Mouse (Mus musculus) heart, embryonic 13.5 days (tissue): ENCODE measurements around the gene Sema6c. TPM values are rescaled to one million over a fixed set of nuclear protein-coding genes. Genes with fewer than 3 reads are reported as not detected.

Experiments used
- ATAC-seq: fragments of 200-750 bp; cut with Nextera tagmentation; 2 replicates; pipeline ENCODE4 v1.8.0; 2017; ENCODE audit warnings: moderate TSS enrichment; ENCODE audit not compliant: insufficient number of reproducible peaks, low FRiP score, low TSS enrichment; ENCODE audit errors: extremely low read depth
- H3K27ac ChIP-seq: fragments of 300-500 bp; sonication (generic); replicated peaks from 2 replicates; pipeline ENCODE4 v1.5.1; 2015; ENCODE audit warnings: moderate library complexity, mild to moderate bottlenecking, inconsistent platforms
- H3K27me3 ChIP-seq: fragments of 300-500 bp; sonication (generic); replicated peaks from 2 replicates; pipeline ENCODE4 v1.6.1; 2015; ENCODE audit warnings: mild to moderate bottlenecking, inconsistent platforms
- H3K36me3 ChIP-seq: fragments of 300-500 bp; sonication (generic); 2 replicates; pipeline ENCODE4 v1.6.1; 2015; ENCODE audit warnings: mild to moderate bottlenecking, inconsistent platforms
- H3K4me1 ChIP-seq: fragments of 300-500 bp; sonication (generic); 2 replicates; pipeline ENCODE4 v1.6.1; 2015; ENCODE audit warnings: inconsistent platforms
- H3K4me2 ChIP-seq: fragments of 300-500 bp; sonication (generic); 2 replicates; pipeline ENCODE4 v1.6.1; 2015; ENCODE audit warnings: inconsistent platforms, mild to moderate bottlenecking, moderate library complexity
- H3K4me3 ChIP-seq: fragments of 300-500 bp; sonication (generic); 2 replicates; pipeline ENCODE4 v1.5.1; 2015; ENCODE audit warnings: moderate library complexity, mild to moderate bottlenecking, inconsistent platforms
- H3K9ac ChIP-seq: fragments of 300-500 bp; sonication (generic); 2 replicates; pipeline ENCODE4 v1.6.1; 2015; ENCODE audit warnings: inconsistent platforms, mild to moderate bottlenecking, moderate library complexity
- H3K9me3 ChIP-seq: fragments of 300-500 bp; sonication (generic); 2 replicates; pipeline ENCODE4 v1.6.1; 2016; ENCODE audit warnings: inconsistent platforms
- WGBS: fragments of 180-500 bp; shearing (Covaris S2); methylation state at CpG from one replicate; pipeline ENCODE4 v1.1.7; 2015; ENCODE audit warnings: mixed read lengths; 5-methylcytosine and 5-hydroxymethylcytosine counted together
- microRNA-seq: library from miRNA; unstranded; fragments of <30 nt; microRNA quantifications from one replicate; pipeline ENCODE4, GENCODE M21; 2016
- polyA plus RNA-seq: library from polyadenylated mRNA; unstranded; fragments of >200 nt; fragmentation: Nextera tagmentation; extraction: Ambion mirVana; gene quantifications from 2 replicates; pipeline ENCODE4 v1.2.1, GENCODE M21; 2015

The Sema6c gene
- polyA plus RNA-seq, 1 experiment from 2014 or later, result 3.0 TPM

- 1% methylated on average over 56 of the region's 56 CpGs for WGBS
- H3K36me3 ChIP-seq, result peaks cover 63% of the 10 kb centered on the region
- peaks cover 23% of the 10 kb centered on the region for H3K4me1 ChIP-seq
- peak within 1 kb of the TSS; percentile 76 for H3K4me3 ChIP-seq
- H3K4me2 ChIP-seq, result peak within 1 kb of the TSS; percentile 78
- peak within 1 kb of the TSS; percentile 99 for H3K27ac ChIP-seq
- H3K9ac ChIP-seq, result peak within 1 kb of the TSS; percentile 92
- H3K27me3 ChIP-seq, result no peaks in the 10 kb centered on the region
- no peaks in the 10 kb centered on the region for H3K9me3 ChIP-seq
- peak; percentile 77 for ATAC-seq
Measured at GRCm38 (mm10) chr3:95217255-95218134, 57.2 kb downstream of the Sema6c start, which contains the start of gene Gabpb2. Gene Gabpb2 (minus strand): TSS chr3:95217916.

- Histone ChIP-seq H3K36me3 (peaks cover 70% of the 10 kb centered on the region), H3K27ac (peak overlapping the region; percentile 99)
Measured at GRCm38 (mm10) chr3:95218466-95219137, 58.3 kb downstream of the Sema6c start.

GRCm38 (mm10) chr3:95223041-95223440 is 62.8 kb downstream of the Sema6c start:
- Histone ChIP-seq H3K4me2 (no peak overlapping the region), H3K36me3 (peaks cover 60% of the 10 kb centered on the region), H3K4me1 (peaks cover 44% of the 10 kb centered on the region), H3K9me3 (no peaks in the 10 kb centered on the region), H3K4me3 (no peak overlapping the region), H3K27me3 (no peaks in the 10 kb centered on the region), H3K27ac (no peak overlapping the region), H3K9ac (no peak overlapping the region)
- 88% methylated on average over 2 of the region's 2 CpGs for WGBS
- no peak for ATAC-seq

More at GRCm38 (mm10) chr3:95218466-95219137, 58.3 kb downstream of the Sema6c start:
- no peaks in the 10 kb centered on the region for H3K9me3 ChIP-seq
- H3K27me3 ChIP-seq, result no peaks in the 10 kb centered on the region
- peak overlapping the region; percentile 76 for H3K4me3 ChIP-seq
- peak overlapping the region; percentile 78 for H3K4me2 ChIP-seq
- WGBS, result 72% methylated on average over 6 of the region's 6 CpGs
- H3K4me1 ChIP-seq, result peaks cover 25% of the 10 kb centered on the region
- ATAC-seq, result no peak
- H3K9ac ChIP-seq, result peak overlapping the region; percentile 92

Small RNAs within 50 kb of the gene (microRNA-seq; reads per million reads assigned to microRNA genes)
- gene Mir8099-1, result not detected

Other genes with a start within 250 kb of the Sema6c start
- 50.9 and 63.2 TPM in 2 replicates for gene Selenbp1, start 227.4 kb upstream of the Sema6c start, polyA plus RNA-seq
- 5.4 and 6.3 TPM in 2 replicates for gene Rfx5, start 206.4 kb upstream of the Sema6c start, polyA plus RNA-seq
- 14.0 and 17.6 TPM in 2 replicates for gene Pi4kb, start 185.7 kb upstream of the Sema6c start, polyA plus RNA-seq
- gene Zfp687, start 145.0 kb upstream of the Sema6c start, polyA plus RNA-seq, result 14.3 and 17.4 TPM in 2 replicates
- 198 and 214 TPM in 2 replicates for gene Psmd4, start 117.8 kb upstream of the Sema6c start, polyA plus RNA-seq
- 16.4 and 17.5 TPM in 2 replicates for gene Pip5k1a, start 53.5 kb upstream of the Sema6c start, polyA plus RNA-seq
- 98.9 and 100.0 TPM in 2 replicates for gene Vps72, start 49.4 kb upstream of the Sema6c start, polyA plus RNA-seq
- gene Tmod4, start 36.0 kb upstream of the Sema6c start, polyA plus RNA-seq, result 0.82 and 1.4 TPM in 2 replicates
- gene Scnm1, start 26.4 kb upstream of the Sema6c start, polyA plus RNA-seq, result 51.7 and 54.2 TPM in 2 replicates
- 8.8 and 9.8 TPM in 2 replicates for gene Lysmd1, start 26.4 kb upstream of the Sema6c start, polyA plus RNA-seq
- gene Tnfaip8l2, start 18.1 kb upstream of the Sema6c start, polyA plus RNA-seq, result 2.1 and 2.8 TPM in 2 replicates
- 5.1 and 5.4 TPM in 2 replicates for gene Gabpb2, start 57.5 kb downstream of the Sema6c start, polyA plus RNA-seq
- gene Cdc42se1, start 68.3 kb downstream of the Sema6c start, polyA plus RNA-seq, result 51.6 and 52.3 TPM in 2 replicates
- 11.0 and 11.5 TPM in 2 replicates for gene Mllt11, start 71.7 kb downstream of the Sema6c start, polyA plus RNA-seq
- 0.24 and 0.37 TPM in 2 replicates for gene Gm128, start 81.1 kb downstream of the Sema6c start, polyA plus RNA-seq
- gene Bnipl, start 90.7 kb downstream of the Sema6c start, polyA plus RNA-seq, result 0.23 and 0.24 TPM in 2 replicates
- gene Mindy1, start 120.9 kb downstream of the Sema6c start, polyA plus RNA-seq, result 24.3 TPM in 2 replicates
- 24.5 and 26.0 TPM in 2 replicates for gene Prune1, start 121.6 kb downstream of the Sema6c start, polyA plus RNA-seq
- gene Anxa9, start 146.7 kb downstream of the Sema6c start, polyA plus RNA-seq, result 0.90 and 1.1 TPM in 2 replicates
- gene Cers2, start 154.3 kb downstream of the Sema6c start, polyA plus RNA-seq, result 128 and 140 TPM in 2 replicates
- gene Setdb1, start 196.7 kb downstream of the Sema6c start, polyA plus RNA-seq, result 20.1 and 21.2 TPM in 2 replicates
- gene 4930558C23Rik, start 242.4 kb downstream of the Sema6c start, polyA plus RNA-seq, result not detected in 2 replicates